Mouse (Mus musculus) liver, adult 2 months (tissue): ENCODE data around the gene Scnn1a.

Experiments used
- CTCF ChIP-seq: fragments of 200-500 bp; IDR thresholded peaks from 2 replicates; pipeline ENCODE4 v1.5.1; 2011; ENCODE audit warnings: low read depth, low read length, control low read depth
- POLR2A ChIP-seq: fragments of 200-500 bp; IDR thresholded peaks from 2 replicates; pipeline ENCODE4 v1.6.1; 2011; ENCODE audit warnings: low read length, control low read depth; ENCODE audit not compliant: insufficient read depth; ENCODE audit errors: extremely low read depth

DNA sequence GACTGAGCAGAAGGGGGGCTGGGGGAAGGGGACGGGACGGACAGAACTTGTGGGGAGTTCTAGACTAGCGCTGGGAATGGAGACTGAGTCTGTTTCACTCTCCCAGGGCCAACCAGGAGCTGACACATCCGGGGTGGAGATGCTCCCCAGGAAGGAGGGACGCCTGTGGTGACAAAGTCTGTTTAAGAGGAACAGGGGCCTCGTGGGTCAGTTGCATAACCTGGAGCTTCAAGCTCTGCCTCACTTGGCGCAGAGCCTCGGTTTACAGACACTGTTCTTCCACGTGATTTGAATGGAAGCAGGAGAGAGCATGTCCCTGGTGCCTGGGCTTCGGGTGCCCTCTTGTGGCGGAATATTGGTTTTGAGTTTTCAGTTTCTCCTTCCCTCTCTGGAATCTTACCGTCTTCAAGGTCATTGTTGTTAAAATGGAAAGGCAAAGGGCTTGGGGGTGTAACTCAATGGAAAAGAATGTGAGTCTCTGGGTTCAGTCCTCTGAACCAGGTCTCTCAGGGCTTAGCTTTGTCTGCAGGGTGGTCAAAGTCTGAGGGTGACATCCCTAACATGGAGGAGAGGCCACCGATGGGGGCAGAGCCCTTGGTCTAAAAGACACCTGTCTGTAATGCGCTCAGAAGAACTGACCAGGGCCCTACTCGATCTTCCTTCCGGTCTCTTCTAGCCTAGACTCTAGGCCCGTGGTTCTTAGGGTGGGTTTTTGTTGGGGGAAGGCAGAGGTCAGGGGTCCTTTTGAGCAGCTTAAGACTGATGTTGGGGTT, 48.8 kb upstream of the Scnn1a start:
- TF ChIP-seq CTCF (peak; percentile 94), POLR2A (0 out of 2 replicates have a peak, but pooled peaks have one; percentile 39)
